Mouse (Mus musculus) midbrain, embryonic 11.5 days (tissue): ENCODE results near the gene Ggnbp2. TPM values are rescaled to one million over a fixed set of nuclear protein-coding genes. Genes with fewer than 3 reads are reported as not detected.

Experiments used
- ATAC-seq: fragments of 200-750 bp; cut with Nextera tagmentation; 2 replicates; pipeline ENCODE4 v1.8.0; 2017; ENCODE audit warnings: moderate TSS enrichment, moderate library complexity; ENCODE audit not compliant: low FRiP score
- DNase-seq: peaks from one replicate; pipeline ENCODE4 v3.0.0; 2015; ENCODE audit warnings: low spot score; ENCODE audit errors: missing footprints
- H3K27ac ChIP-seq: fragments of 300-500 bp; sonication (generic); 2 replicates; pipeline ENCODE4 v1.5.1; 2014; ENCODE audit warnings: low read depth, low read length
- H3K27me3 ChIP-seq: fragments of 300-500 bp; sonication (generic); 2 replicates; pipeline ENCODE4 v1.6.1; 2014; ENCODE audit warnings: mild to moderate bottlenecking, low read length, moderate library complexity, mixed read lengths; ENCODE audit not compliant: control insufficient read depth, insufficient read depth
- H3K36me3 ChIP-seq: fragments of 300-500 bp; sonication (generic); 2 replicates; pipeline ENCODE4 v1.6.1; 2014; ENCODE audit warnings: mild to moderate bottlenecking, low read length, moderate library complexity, mixed read lengths; ENCODE audit not compliant: control insufficient read depth, insufficient read depth
- H3K4me1 ChIP-seq: fragments of 300-500 bp; sonication (generic); 2 replicates; pipeline ENCODE4 v1.6.1; 2014; ENCODE audit warnings: low read length; ENCODE audit not compliant: control insufficient read depth, insufficient read depth
- H3K4me2 ChIP-seq: fragments of 300-500 bp; sonication (generic); 2 replicates; pipeline ENCODE4 v1.6.1; 2014; ENCODE audit warnings: mild to moderate bottlenecking, moderate library complexity
- H3K4me3 ChIP-seq: fragments of 300-500 bp; sonication (generic); 2 replicates; pipeline ENCODE4 v1.5.1; 2014; ENCODE audit warnings: low read depth, low read length
- H3K9ac ChIP-seq: fragments of 300-500 bp; sonication (generic); 2 replicates; pipeline ENCODE4 v1.6.1; 2014; ENCODE audit warnings: low read length
- H3K9me3 ChIP-seq: fragments of 300-500 bp; sonication (generic); 2 replicates; pipeline ENCODE4 v1.6.1; 2016; ENCODE audit warnings: low read length; ENCODE audit not compliant: control insufficient read depth
- WGBS: fragments of 180-500 bp; shearing (Covaris S2); extraction: QIAGEN DNeasy Blood & Tissue Kit; methylation state at CpG from one replicate; pipeline ENCODE4 v1.1.7; 2014; 5-methylcytosine and 5-hydroxymethylcytosine counted together
- polyA plus RNA-seq: library from polyadenylated mRNA; unstranded; fragments of >200 nt; fragmentation: Nextera tagmentation; extraction: Ambion mirVana; gene quantifications from 2 replicates; pipeline ENCODE4 v1.2.1, GENCODE M21; 2014

The Ggnbp2 gene
- polyA plus RNA-seq, 1 experiment from 2014 or later: 71.0 TPM

GRCm38 (mm10) chr11:84908480-84908879, 37.9 kb upstream of the Ggnbp2 start:
- DNase-seq: no peak
- Histone ChIP-seq H3K27me3 (no peaks in the 10 kb centered on the region), H3K4me3 (no peak overlapping the region), H3K9ac (no peak overlapping the region), H3K4me1 (no peaks in the 10 kb centered on the region), H3K36me3 (peaks cover 36% of the 10 kb centered on the region), H3K9me3 (no peaks in the 10 kb centered on the region), H3K4me2 (no peak overlapping the region), H3K27ac (no peak overlapping the region)
- 95% methylated on average over 6 of the region's 6 CpGs for WGBS
- no peak for ATAC-seq

- no peaks in the 10 kb centered on the region for H3K27me3 ChIP-seq
- DNase-seq: no peak
- H3K27ac ChIP-seq: no peak overlapping the region
- H3K9ac ChIP-seq: no peak overlapping the region
- 87% methylated on average over 3 of the region's 3 CpGs for WGBS
- no peak overlapping the region for H3K4me3 ChIP-seq
- no peaks in the 10 kb centered on the region for H3K9me3 ChIP-seq
- H3K4me1 ChIP-seq: no peaks in the 10 kb centered on the region
- H3K4me2 ChIP-seq: no peak overlapping the region
- H3K36me3 ChIP-seq: peaks cover 41% of the 10 kb centered on the region
- ATAC-seq: no peak
These were observed 36.5 kb upstream of the Ggnbp2 start for GRCm38 (mm10) chr11:84907081-84907480.

GRCm38 (mm10) chr11:84904597-84905144, 34.1 kb upstream of the Ggnbp2 start:
- Histone ChIP-seq H3K4me1 (no peaks in the 10 kb centered on the region), H3K9me3 (no peaks in the 10 kb centered on the region), H3K27ac (no peak overlapping the region), H3K36me3 (peaks cover 37% of the 10 kb centered on the region), H3K4me2 (no peak overlapping the region), H3K4me3 (no peak overlapping the region), H3K9ac (no peak overlapping the region), H3K27me3 (no peaks in the 10 kb centered on the region)
- ATAC-seq (no peak), DNase-seq (no peak)
- 82% methylated on average over 9 of the region's 9 CpGs for WGBS

DNA sequence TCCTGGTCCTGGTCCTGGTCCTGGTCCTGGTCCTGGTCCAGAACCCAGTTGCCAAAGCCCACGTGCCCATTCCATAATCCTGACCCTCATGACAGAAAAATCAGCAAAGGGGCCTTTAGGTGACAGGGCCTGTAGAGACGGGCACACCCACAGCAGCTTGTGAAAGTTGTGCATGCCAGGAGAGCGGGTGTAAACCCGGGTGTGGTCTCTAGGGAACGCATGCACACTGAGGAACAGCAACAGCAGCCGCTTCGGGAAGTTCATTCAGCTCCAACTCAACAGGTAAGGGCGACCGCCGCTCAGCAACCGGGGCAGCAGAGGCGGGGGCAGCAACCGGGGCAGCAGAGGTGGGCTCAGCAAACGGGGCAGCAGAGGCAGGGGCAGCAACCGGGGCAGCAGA, 22.5 kb upstream of the Ggnbp2 start:
- H3K27ac ChIP-seq: no peak overlapping the region
- no peaks in the 10 kb centered on the region for H3K27me3 ChIP-seq
- no peaks in the 10 kb centered on the region for H3K4me1 ChIP-seq
- ATAC-seq (no peak), DNase-seq (no peak)
- no peak overlapping the region for H3K4me2 ChIP-seq
- H3K9ac ChIP-seq: no peak overlapping the region
- WGBS: 94% methylated on average over 15 of the region's 15 CpGs
- H3K9me3 ChIP-seq: no peaks in the 10 kb centered on the region
- no peak overlapping the region for H3K4me3 ChIP-seq
- peaks cover 14% of the 10 kb centered on the region for H3K36me3 ChIP-seq

DNA sequence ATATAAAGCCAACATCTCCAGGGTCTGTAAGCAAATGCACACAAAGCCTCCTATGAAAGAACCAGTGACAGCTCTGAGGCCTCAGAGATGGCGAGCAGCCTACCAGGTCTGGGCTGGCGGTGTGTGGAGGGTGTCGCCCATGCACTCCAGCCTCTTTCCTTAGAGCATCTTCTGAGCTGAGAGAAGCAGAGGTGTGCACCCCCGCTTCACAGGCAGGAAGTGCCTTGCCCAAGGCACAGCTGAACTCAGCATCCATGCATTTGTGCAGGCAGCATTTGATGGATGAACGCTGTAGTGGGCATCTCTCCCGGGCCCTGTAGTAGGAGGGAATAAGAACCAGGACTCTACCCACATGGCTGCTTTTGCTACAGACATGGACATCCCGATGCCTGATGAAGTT, 21.1 kb upstream of the Ggnbp2 start:
- Histone ChIP-seq H3K36me3 (peaks cover 15% of the 10 kb centered on the region), H3K27me3 (no peaks in the 10 kb centered on the region), H3K9ac (no peak overlapping the region), H3K4me3 (no peak overlapping the region), H3K9me3 (no peaks in the 10 kb centered on the region), H3K27ac (no peak overlapping the region), H3K4me1 (no peaks in the 10 kb centered on the region), H3K4me2 (no peak overlapping the region)
- WGBS: 94% methylated on average over 7 of the region's 7 CpGs
- ATAC-seq (no peak), DNase-seq (no peak)

GRCm38 (mm10) chr11:84889492-84889891, 18.9 kb upstream of the Ggnbp2 start:
- no peak for DNase-seq
- Histone ChIP-seq H3K4me2 (no peak overlapping the region), H3K9ac (no peak overlapping the region), H3K9me3 (no peaks in the 10 kb centered on the region), H3K27me3 (no peaks in the 10 kb centered on the region), H3K4me1 (no peaks in the 10 kb centered on the region), H3K27ac (no peak overlapping the region), H3K4me3 (no peak overlapping the region), H3K36me3 (peaks cover 24% of the 10 kb centered on the region)
- ATAC-seq: no peak
- WGBS: 95% methylated on average over 2 of the region's 2 CpGs

- Histone ChIP-seq H3K9ac (no peak overlapping the region), H3K4me3 (no peak overlapping the region), H3K4me2 (no peak overlapping the region), H3K27ac (no peak overlapping the region), H3K36me3 (peaks cover 24% of the 10 kb centered on the region), H3K4me1 (no peaks in the 10 kb centered on the region), H3K27me3 (no peaks in the 10 kb centered on the region), H3K9me3 (no peaks in the 10 kb centered on the region)
- ATAC-seq: no peak
- WGBS: 96% methylated on average over 8 of the region's 8 CpGs
- no peak for DNase-seq
These were observed 17.4 kb upstream of the Ggnbp2 start for GRCm38 (mm10) chr11:84888025-84888424.

- no peaks in the 10 kb centered on the region for H3K9me3 ChIP-seq
- WGBS: 89% methylated on average over 11 of the region's 11 CpGs
- H3K9ac ChIP-seq: no peak overlapping the region
- DNase-seq: no peak
- H3K4me2 ChIP-seq: no peak overlapping the region
- peaks cover 20% of the 10 kb centered on the region for H3K36me3 ChIP-seq
- no peak overlapping the region for H3K4me3 ChIP-seq
- no peak overlapping the region for H3K27ac ChIP-seq
- no peak for ATAC-seq
- H3K27me3 ChIP-seq: no peaks in the 10 kb centered on the region
- no peaks in the 10 kb centered on the region for H3K4me1 ChIP-seq
These were observed 16.3 kb upstream of the Ggnbp2 start for GRCm38 (mm10) chr11:84886767-84887511.

DNA sequence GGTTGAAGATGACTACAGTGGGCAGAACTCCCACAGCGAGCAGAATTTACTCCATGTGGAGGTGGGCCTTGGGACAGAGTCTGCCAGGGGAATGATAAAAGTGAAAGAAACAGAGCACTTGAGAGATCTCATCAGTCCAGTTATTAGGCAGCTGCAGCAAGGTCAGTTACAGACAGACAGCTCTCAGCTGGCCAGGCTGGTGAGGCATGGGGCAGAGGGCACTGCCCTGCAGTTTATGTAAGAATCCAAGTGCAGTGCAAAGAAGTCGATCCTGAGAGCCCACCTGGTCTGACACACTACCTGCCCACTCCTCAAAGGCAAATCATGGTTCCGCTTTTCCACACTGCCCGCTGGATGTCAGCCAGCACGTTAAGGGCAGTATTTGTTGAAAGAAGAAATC, 15.6 kb upstream of the Ggnbp2 start:
- Histone ChIP-seq H3K36me3 (peaks cover 20% of the 10 kb centered on the region), H3K27me3 (no peaks in the 10 kb centered on the region), H3K4me1 (peaks cover 2% of the 10 kb centered on the region; the same call in 1 of the 2 replicates), H3K4me3 (no peak overlapping the region), H3K4me2 (no peak overlapping the region), H3K9me3 (no peaks in the 10 kb centered on the region), H3K27ac (no peak overlapping the region), H3K9ac (no peak overlapping the region)
- DNase-seq (no peak), ATAC-seq (no peak)
- 93% methylated on average over 5 of the region's 5 CpGs for WGBS
